Mouse (Mus musculus): ENCODE results near the gene Aifm1.

- TF ChIP-seq CTCF (IDR thresholded peaks at IDR 0.05) = no peak
- TF ChIP-seq EP300 (IDR thresholded peaks at IDR 0.05; ENCODE audit: insufficient read depth, low read depth, low read length) = no peak
Measured at GRCm38 (mm10) chrX:48467355-48467946, 45.9 kb downstream of the Aifm1 start.
